Mouse (Mus musculus) neural tube, embryonic 10.5 days (tissue): ENCODE measurements around the gene Olfr671.
"Not testable (repeated sequence)": the region's sequence is repeated elsewhere in the genome, so short reads cannot be mapped to it uniquely, and the experiment has no call there.

Experiments
- DNase-seq: peaks from one replicate; pipeline ENCODE4 v3.0.0-alpha.2; 2017; ENCODE audit warnings: low spot score; ENCODE audit errors: extremely low spot score

Gene Olfr671

DNA sequence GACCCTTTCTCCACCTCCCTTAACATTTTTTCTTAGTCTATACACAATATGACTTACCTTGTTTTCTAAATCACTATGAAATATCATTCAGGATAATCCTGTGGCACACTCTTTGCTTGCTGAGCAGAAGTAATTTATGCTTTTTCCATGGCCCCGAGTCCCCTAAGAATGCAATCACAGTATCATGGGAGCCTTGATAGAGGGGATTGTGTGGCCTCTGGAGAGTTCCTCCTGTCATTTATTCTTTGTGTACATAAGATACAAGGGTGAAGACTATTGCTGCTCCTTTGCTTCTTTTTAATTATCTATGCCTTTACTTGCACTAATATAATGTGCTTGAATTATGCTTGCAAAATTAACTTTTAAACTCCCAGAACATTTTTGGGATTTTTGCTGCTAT, at the start of gene Olfr671:
Gene Olfr671, minus strand, starts transcription at position 101 of the 400 bp plus-strand sequence.
- DNase-seq, result no peak

DNA sequence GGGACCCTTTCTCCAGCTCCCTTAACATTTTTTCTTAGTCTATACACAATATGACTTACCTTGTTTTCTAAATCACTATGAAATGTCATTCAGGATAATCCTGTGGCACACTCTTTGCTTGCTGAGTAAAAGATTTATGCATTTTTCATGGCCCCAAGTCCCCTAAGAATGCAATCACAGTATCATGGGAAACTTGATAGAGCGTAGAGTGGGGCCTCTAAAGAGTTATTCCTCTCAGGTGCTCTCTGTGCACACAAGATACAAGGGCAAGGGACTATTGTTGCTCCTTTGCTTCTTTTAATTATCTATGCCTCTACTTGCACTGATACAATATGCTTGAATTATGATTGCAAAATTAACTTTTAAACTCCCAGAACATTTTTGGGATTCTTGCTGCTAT, 49.4 kb upstream of the Olfr671 start, which contains the start of gene Olfr675:
Gene Olfr675, minus strand, starts transcription at position 101 of the 400 bp plus-strand sequence.
- no peak for DNase-seq

- DNase-seq, result no peak
These were observed 43.6 kb upstream of the Olfr671 start for GRCm38 (mm10) chr7:105022530-105022929.

GRCm38 (mm10) chr7:105001929-105002328, 23.0 kb upstream of the Olfr671 start, which contains the start of gene Olfr672:
Gene Olfr672 (minus strand): TSS chr7:105002029.
- DNase-seq, result no peak

DNA sequence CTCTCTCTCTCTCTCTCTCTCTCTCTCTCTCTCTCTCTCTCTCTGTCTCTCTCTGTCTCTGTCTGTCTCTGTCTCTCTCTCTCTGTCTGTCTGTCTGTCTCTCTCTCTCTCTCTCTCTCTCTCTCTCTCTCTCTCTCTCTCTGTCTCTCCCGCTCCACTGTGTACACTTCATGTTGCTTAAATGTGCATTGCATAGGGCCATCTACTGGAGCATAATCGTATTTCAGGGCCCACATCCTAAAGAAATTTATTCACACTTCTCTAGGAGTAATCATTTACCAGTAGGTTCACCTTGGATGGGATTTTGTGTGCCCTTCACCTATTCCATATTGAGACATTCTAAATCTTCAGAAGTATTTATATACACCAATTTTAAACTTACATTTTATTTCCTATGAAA, 6.4 kb downstream of the Olfr671 start:
- not testable (repeated sequence) for DNase-seq

DNA sequence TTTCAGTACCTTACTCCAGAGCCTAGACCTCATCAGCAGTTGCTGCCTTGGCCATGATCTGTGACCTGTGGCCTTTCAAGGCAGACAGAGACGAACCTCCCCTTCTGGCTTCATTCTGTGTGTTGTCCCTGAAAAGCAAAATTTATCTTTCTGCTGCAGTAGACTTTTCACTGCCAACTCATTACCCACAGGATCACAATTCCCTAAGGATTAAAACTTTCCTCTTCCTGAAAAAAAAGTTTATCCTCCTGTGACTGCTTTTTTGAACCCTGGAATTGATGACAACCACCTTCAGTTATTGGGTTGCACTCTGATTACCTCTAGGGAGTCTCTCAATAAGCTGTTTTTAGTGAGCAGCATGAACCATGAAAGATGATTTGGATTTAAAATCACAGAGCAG, 16.4 kb downstream of the Olfr671 start, which contains the start of gene Olfr670:
Gene Olfr670, minus strand, starts transcription at position 101 of the 400 bp plus-strand sequence.
- DNase-seq, result no peak

DNA sequence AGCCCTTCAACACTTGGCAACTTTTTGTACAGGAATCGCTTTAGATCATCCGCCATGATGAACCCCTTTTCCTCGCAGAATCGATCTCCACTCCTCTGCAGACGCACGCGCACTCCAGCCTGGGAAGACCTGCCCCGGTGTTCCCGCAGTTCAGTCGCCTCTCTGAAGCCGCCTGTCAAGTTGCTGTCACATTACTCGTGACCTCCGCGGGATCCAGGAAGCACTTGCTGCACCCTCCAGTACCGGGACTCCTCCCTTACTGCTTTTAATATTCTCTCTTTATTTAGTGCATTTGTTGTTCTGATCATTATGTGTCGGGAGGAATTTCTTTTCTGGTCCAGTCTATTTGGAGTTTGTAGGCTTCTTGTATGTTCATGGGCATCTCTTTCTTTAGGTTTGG, 28.7 kb downstream of the Olfr671 start:
- DNase-seq, result not testable (repeated sequence)

- no peak for DNase-seq
These were observed 45.0 kb downstream of the Olfr671 start, which contains the start of gene Olfr669 for GRCm38 (mm10) chr7:104933940-104934339. Gene Olfr669 (plus strand): TSS chr7:104934240.

DNA sequence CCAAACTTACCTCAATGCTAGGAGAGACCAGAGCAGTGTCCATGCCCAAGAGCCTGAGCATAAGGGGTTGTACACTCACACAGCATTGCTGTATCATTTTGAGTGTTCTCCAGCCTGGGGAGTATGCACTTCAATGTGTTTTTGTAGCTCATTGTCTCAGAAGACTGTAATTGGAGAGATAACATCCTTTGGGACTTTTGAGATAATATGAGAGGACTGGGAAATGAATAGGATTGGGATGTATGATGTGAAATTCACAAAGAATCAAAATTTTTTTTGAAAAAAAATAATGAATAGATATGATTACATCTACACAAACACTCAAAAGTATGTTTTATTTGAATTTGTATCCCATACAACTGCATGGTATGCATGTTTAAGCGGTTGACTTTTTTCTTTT, 51.0 kb downstream of the Olfr671 start, which contains the start of gene Olfr668:
Gene Olfr668, minus strand, starts transcription at position 101 of the 400 bp plus-strand sequence.
- no peak for DNase-seq
